Mouse (Mus musculus) thymus, adult 2 months (tissue): ENCODE measurements around the gene Il1rapl2.

Experiments
- CTCF ChIP-seq: fragments of 200-500 bp; IDR thresholded peaks from 2 replicates; pipeline ENCODE4 v1.5.1; 2012; ENCODE audit warnings: mild to moderate bottlenecking, control low read depth, low read length, moderate library complexity, borderline replicate concordance; ENCODE audit not compliant: control insufficient read depth, poor library complexity, insufficient read depth; ENCODE audit errors: extremely low read depth
- POLR2A ChIP-seq: fragments of 200-500 bp; IDR thresholded peaks from 2 replicates; pipeline ENCODE4 v1.6.1; 2012; ENCODE audit warnings: mild to moderate bottlenecking, low read length, control low read depth, moderate library complexity; ENCODE audit not compliant: control insufficient read depth, poor library complexity, insufficient read depth; ENCODE audit errors: extremely low read depth

GRCm38 (mm10) chrX:137947741-137948140, 377.3 kb downstream of the Il1rapl2 start:
- TF ChIP-seq POLR2A = no peak
- no peak for TF ChIP-seq CTCF
